Mouse (Mus musculus) stomach, embryonic 16.5 days (tissue): ENCODE results near the gene Nmnat3. TPM values are rescaled to one million over a fixed set of nuclear protein-coding genes. Genes with fewer than 3 reads are reported as not detected.

Source experiments
- ATAC-seq: fragments of 200-750 bp; cut with Nextera tagmentation; 2 replicates; pipeline ENCODE4 v1.8.0; 2017; ENCODE audit warnings: moderate number of reproducible peaks, moderate TSS enrichment; ENCODE audit not compliant: insufficient read depth, low FRiP score
- H3K27ac ChIP-seq: fragments of 300-500 bp; sonication (generic); 2 replicates; pipeline ENCODE4 v1.5.1; 2014; ENCODE audit warnings: low read length
- H3K27me3 ChIP-seq: fragments of 300-500 bp; sonication (generic); 2 replicates; pipeline ENCODE4 v1.6.1; 2014; ENCODE audit warnings: low read length, control low read depth, mixed read lengths; ENCODE audit not compliant: control insufficient read depth, insufficient read depth
- H3K36me3 ChIP-seq: fragments of 300-500 bp; sonication (generic); 2 replicates; pipeline ENCODE4 v1.6.1; 2014; ENCODE audit warnings: low read length; ENCODE audit not compliant: control insufficient read depth, insufficient read depth
- H3K4me1 ChIP-seq: fragments of 300-500 bp; sonication (generic); 2 replicates; pipeline ENCODE4 v1.6.1; 2014; ENCODE audit warnings: low read length, control low read depth, mixed read lengths; ENCODE audit not compliant: control insufficient read depth, insufficient read depth
- H3K4me2 ChIP-seq: fragments of 300-500 bp; sonication (generic); 2 replicates; pipeline ENCODE4 v1.6.1; 2014; ENCODE audit warnings: low read depth, low read length, mixed read lengths
- H3K4me3 ChIP-seq: fragments of 300-500 bp; sonication (generic); replicated peaks from 2 replicates; pipeline ENCODE4 v1.5.1; 2014; ENCODE audit warnings: mild to moderate bottlenecking, low read length
- H3K9ac ChIP-seq: fragments of 300-500 bp; sonication (generic); 2 replicates; pipeline ENCODE4 v1.6.1; 2014; ENCODE audit warnings: low read length
- H3K9me3 ChIP-seq: fragments of 300-500 bp; sonication (generic); replicated peaks from 2 replicates; pipeline ENCODE4 v1.6.1; 2016; ENCODE audit warnings: low read length, control low read depth; ENCODE audit not compliant: control insufficient read depth
- WGBS: fragments of 180-500 bp; shearing (Covaris S2); extraction: QIAGEN DNeasy Blood & Tissue Kit; methylation state at CpG from one replicate; pipeline ENCODE4 v1.1.7; 2014; 5-methylcytosine and 5-hydroxymethylcytosine counted together
- polyA plus RNA-seq: library from polyadenylated mRNA; unstranded; fragments of >200 nt; fragmentation: Nextera tagmentation; extraction: Ambion mirVana; gene quantifications from 2 replicates; pipeline ENCODE4 v1.2.1, GENCODE M21; 2015

Gene Nmnat3
- polyA plus RNA-seq, 1 experiment from 2014 or later, result 10.2 TPM

DNA sequence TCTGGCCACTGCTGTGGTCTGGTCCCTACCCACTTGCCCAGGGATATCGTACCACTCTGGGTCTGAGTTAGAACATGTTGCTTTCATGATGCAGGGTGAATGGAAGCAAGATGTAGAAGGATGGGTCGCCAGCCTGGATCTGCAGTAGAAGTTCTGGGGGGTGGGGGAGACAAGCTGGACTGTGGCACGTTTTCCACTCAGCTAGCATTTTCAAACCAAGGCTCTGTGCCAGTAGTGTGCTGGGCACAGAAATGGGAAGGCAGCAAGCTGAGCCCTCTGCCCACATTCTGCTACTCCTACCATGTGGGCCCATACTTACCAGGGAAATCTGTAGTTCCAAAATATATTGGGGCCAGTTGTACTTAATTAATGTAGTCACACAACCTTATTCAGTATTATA lies 33.5 kb downstream of the Nmnat3 start:
- H3K36me3 ChIP-seq, result no peaks in the 10 kb centered on the region
- H3K9ac ChIP-seq, result no peak overlapping the region
- no peak for ATAC-seq
- WGBS, result 88% methylated on average over 3 of the region's 3 CpGs
- H3K4me2 ChIP-seq, result no peak overlapping the region
- H3K4me1 ChIP-seq, result no peaks in the 10 kb centered on the region
- no peaks in the 10 kb centered on the region for H3K27me3 ChIP-seq
- no peaks in the 10 kb centered on the region for H3K9me3 ChIP-seq
- no peak overlapping the region for H3K27ac ChIP-seq
- no peak overlapping the region for H3K4me3 ChIP-seq

DNA sequence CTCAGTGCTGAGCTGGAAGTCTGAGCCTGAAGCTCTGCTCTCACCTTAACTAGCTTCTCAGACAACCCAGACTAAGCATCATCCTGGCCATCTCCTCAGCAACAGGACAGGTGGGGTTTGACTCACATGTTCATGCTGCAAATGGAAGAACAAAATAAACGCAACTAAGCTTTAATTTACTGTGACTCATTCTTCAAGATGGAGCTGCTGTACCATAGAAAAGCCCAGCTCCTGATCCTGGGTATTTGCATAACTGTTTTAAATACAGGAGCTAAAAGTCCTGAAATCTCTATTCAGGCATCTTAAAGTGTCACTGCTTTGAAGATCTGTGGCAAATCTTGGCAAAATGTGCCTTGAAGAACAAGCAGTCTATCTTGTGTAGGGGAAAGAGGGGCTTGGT lies 38.9 kb downstream of the Nmnat3 start:
- Histone ChIP-seq H3K36me3 (no peaks in the 10 kb centered on the region), H3K9me3 (no peaks in the 10 kb centered on the region), H3K9ac (no peak overlapping the region), H3K4me1 (peaks cover 5% of the 10 kb centered on the region), H3K27me3 (no peaks in the 10 kb centered on the region), H3K4me3 (no peak overlapping the region), H3K27ac (no peak overlapping the region), H3K4me2 (no peak overlapping the region)
- 61% methylated on average over 1 of the region's 1 CpGs for WGBS
- no peak for ATAC-seq

DNA sequence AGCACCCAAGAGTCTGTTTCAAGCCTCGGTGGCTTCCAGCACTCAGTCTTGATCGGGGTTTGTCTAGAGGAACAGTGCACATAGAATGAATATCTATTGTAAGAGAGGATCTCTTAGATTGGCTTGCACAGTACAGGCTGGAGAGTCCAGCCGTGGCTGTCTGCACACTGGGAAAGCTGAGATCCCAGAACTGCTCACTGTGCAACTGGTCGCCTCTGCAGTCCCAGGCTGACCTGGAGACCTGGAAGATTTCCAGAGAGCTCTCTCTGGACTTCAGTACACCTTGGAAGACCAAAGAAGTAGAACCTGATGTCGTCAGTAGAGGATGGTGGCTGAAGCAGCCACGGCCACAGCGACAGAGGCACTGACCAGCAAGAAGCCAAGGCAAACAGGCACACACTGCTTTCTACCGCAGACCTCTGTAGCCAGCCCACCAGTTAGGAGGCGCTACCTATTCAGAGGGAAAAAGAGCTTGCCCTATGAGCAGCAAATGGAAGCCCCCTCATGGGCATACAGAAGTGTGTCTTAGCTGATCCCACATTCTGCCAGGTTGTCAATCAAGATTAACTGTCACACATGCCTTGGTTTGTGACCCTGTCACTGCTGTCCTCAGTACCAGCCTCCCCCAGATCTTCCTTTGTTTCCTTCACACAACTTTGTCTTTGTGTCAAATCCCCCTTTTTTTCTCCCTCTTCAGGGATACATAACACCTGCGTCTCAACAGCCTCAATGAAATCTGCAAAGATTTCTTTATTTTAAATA lies 41.4 kb downstream of the Nmnat3 start:
- Histone ChIP-seq H3K27me3 (no peaks in the 10 kb centered on the region), H3K27ac (no peak overlapping the region), H3K36me3 (no peaks in the 10 kb centered on the region), H3K4me1 (peaks cover 8% of the 10 kb centered on the region), H3K9me3 (no peaks in the 10 kb centered on the region), H3K4me3 (no peak overlapping the region), H3K4me2 (no peak overlapping the region), H3K9ac (no peak overlapping the region)
- no peak for ATAC-seq
- 87% methylated on average over 10 of the region's 10 CpGs for WGBS

DNA sequence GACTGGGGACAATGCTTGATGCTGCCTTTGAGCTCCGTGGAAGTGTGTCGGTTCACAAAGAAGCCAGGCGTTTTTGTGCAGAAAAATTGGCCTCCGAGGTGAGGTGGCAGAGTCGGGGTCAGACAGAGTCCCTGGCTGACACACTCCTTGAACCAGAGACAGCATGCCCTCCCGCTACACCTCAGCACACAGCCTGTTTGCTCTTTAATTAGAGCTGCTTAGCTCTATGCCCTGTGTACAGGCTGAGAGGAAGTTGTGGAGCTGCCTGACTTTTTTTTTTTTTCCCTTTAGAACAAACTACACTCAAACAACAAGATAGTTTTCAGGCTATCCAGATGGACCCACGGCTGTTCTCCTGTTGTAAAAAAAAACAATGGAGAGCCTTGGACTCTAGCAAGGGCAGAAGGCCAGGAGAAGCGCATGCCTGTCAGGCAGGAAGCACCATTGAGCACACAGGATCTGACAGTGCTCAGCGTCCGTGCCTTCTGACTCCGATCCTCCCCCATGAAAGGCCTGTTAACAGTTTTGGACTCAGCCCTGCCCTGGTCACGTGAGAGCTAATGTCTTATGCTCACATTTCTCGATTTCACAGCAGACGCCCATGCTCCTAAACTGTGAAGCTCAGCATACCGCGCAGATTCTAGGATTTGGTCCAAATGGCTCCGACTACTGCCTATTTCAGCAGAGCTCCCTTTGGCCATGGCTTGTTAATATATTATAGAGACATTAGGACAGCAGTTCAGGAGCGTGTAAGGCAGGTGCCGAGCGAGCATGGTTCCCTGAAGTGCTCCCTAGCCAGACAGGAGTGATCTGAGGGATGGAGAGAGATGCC lies 42.3 kb downstream of the Nmnat3 start:
- H3K36me3 ChIP-seq, result no peaks in the 10 kb centered on the region
- no peak overlapping the region for H3K4me3 ChIP-seq
- no peak overlapping the region for H3K27ac ChIP-seq

DNA sequence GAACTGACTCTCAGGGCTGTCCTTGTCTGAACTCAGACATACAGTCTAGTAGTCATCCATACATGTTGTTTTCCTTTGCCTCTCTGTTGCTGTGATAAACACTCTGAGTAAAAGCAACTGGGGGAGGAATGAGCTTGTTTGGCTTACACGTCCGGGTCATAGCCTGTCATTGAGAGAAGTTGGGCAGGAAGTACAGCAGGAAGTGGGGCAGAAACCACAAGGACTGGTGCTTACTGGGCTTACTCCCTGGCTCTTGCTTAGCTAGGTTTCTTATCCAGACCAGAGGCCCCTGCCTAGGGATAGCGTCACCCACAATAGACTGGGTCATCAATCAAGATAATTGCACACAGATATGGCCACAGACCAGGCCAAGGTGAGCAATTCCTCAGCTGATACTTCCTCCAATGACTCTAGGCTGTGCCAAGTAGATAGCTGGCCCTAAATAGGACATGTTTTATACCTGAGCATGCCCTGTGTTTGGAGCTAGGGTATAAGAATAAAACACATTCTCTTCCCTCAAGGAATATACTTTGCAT lies 46.1 kb downstream of the Nmnat3 start:
- no peak for ATAC-seq
- H3K4me2 ChIP-seq, result no peak overlapping the region
- H3K9ac ChIP-seq, result no peak overlapping the region
- peaks cover 14% of the 10 kb centered on the region for H3K4me1 ChIP-seq
- H3K36me3 ChIP-seq, result no peaks in the 10 kb centered on the region
- 62% methylated on average over 3 of the region's 3 CpGs for WGBS
- H3K27ac ChIP-seq, result no peak overlapping the region
- H3K9me3 ChIP-seq, result no peaks in the 10 kb centered on the region
- no peak overlapping the region for H3K4me3 ChIP-seq
- H3K27me3 ChIP-seq, result no peaks in the 10 kb centered on the region

More for the DNA sequence above, 42.3 kb downstream of the Nmnat3 start:
- Histone ChIP-seq H3K4me2 (peak overlapping the region; percentile 23; the same call in 1 of the 2 replicates), H3K27me3 (no peaks in the 10 kb centered on the region), H3K9ac (no peak overlapping the region), H3K9me3 (no peaks in the 10 kb centered on the region), H3K4me1 (peaks cover 8% of the 10 kb centered on the region)
- 44% methylated on average over 20 of the region's 20 CpGs for WGBS
- peak; percentile 64; the same call in 1 of the 2 replicates for ATAC-seq

DNA sequence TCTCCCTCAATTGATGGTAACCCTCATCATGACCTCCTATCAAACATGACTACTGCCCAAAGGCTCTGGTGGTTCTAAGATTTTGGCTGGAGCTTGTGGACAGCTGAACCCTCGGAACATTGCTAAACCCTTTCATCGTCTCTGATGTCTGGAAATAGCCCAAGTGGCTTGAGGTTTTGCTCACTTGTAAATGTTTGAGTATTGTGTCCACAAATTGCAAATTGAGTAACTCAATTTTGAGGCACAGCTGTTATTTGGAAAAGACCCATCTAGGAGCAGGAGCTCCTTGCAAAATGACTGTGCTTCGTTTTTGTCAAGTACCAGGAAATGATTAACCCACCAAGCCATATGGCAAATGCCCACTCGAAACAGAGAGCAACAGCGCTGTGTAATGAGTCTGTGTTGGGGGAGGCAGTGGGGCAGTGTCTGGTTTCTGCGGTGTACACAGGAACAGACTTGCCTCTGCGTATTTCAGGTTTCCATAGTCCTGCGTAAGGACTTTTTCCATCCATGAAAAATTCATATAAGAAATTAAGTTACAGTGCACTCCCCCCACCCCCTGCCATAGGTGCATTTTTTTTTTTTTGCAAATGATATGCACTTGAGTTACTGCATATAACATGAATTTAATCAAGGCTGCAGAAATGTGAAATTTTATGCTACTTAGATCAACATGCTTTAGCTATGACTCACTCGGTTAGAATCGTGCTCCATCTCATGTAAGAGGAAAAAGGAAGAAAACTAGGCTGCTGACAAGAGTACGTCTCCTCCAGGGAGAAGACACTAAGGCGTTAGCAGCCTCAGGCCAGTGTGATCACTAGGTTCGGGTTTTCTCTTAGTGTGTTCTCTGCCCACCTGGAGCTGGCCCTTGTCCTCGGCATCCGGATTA lies 50.9 kb downstream of the Nmnat3 start:
- Histone ChIP-seq H3K27ac (no peak overlapping the region), H3K9ac (no peak overlapping the region), H3K9me3 (no peaks in the 10 kb centered on the region), H3K4me3 (no peak overlapping the region), H3K4me1 (peaks cover 16% of the 10 kb centered on the region), H3K27me3 (no peaks in the 10 kb centered on the region), H3K36me3 (no peaks in the 10 kb centered on the region), H3K4me2 (no peak overlapping the region)
- no peak for ATAC-seq
- 66% methylated on average over 15 of the region's 15 CpGs for WGBS

DNA sequence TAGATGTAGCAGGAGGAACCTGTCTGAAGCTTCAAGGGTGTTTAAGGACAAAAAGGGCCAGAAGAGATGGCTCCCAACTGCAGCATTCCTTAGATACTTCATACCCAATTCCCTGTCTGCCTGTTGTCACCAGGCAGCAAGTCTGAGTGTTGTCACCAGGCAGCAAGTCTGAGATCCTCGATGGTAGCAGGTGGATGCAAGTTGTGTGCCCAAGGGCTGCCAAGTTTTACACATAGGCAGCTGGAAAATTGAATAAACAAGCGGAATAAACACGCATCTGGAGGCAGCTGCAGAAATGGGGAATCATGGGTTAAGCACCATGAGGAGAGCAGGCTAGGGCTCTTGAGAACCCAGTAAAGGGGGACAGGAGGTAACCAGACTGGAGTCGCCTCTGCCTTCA lies 52.7 kb downstream of the Nmnat3 start:
- no peak overlapping the region for H3K4me2 ChIP-seq
- H3K27ac ChIP-seq, result no peak overlapping the region
- no peak for ATAC-seq
- WGBS, result 65% methylated on average over 4 of the region's 4 CpGs
- no peaks in the 10 kb centered on the region for H3K27me3 ChIP-seq
- no peak overlapping the region for H3K9ac ChIP-seq
- no peak overlapping the region for H3K4me3 ChIP-seq
- peaks cover 16% of the 10 kb centered on the region for H3K4me1 ChIP-seq
- no peaks in the 10 kb centered on the region for H3K36me3 ChIP-seq
- H3K9me3 ChIP-seq, result no peaks in the 10 kb centered on the region

DNA sequence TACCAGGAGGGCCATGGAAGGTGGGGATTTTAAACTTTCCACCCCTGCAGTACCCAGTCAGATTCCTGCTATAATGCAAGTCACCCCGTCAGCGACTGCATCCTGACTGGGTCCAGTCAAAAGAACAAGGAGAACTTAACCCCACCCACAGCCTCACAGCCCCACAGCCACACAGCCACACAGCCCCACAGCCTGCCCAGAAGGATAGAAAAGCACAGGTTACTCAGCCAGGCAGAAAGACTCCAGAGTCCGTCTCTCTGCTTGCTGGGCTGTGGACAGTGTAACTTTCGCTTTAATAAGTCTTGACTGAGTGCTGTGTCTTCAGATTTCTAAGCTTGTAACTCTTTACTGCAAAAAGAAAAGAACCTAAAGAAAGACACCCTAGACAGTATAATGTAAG lies 53.2 kb downstream of the Nmnat3 start:
- WGBS, result 72% methylated on average over 4 of the region's 4 CpGs

More for the DNA sequence above, 53.2 kb downstream of the Nmnat3 start:
- H3K9me3 ChIP-seq, result no peaks in the 10 kb centered on the region
- no peak overlapping the region for H3K9ac ChIP-seq
- H3K4me1 ChIP-seq, result peaks cover 16% of the 10 kb centered on the region
- H3K4me2 ChIP-seq, result no peak overlapping the region
- no peak overlapping the region for H3K27ac ChIP-seq
- H3K36me3 ChIP-seq, result no peaks in the 10 kb centered on the region
- no peak for ATAC-seq
- no peak overlapping the region for H3K4me3 ChIP-seq
- no peaks in the 10 kb centered on the region for H3K27me3 ChIP-seq
